Mouse (Mus musculus): Measurements from ENCODE around the gene Ciart.
"Not testable (repeated sequence)": the region's sequence is repeated elsewhere in the genome, so short reads cannot be mapped to it uniquely, and the experiment has no call there.

The Ciart gene

DNA sequence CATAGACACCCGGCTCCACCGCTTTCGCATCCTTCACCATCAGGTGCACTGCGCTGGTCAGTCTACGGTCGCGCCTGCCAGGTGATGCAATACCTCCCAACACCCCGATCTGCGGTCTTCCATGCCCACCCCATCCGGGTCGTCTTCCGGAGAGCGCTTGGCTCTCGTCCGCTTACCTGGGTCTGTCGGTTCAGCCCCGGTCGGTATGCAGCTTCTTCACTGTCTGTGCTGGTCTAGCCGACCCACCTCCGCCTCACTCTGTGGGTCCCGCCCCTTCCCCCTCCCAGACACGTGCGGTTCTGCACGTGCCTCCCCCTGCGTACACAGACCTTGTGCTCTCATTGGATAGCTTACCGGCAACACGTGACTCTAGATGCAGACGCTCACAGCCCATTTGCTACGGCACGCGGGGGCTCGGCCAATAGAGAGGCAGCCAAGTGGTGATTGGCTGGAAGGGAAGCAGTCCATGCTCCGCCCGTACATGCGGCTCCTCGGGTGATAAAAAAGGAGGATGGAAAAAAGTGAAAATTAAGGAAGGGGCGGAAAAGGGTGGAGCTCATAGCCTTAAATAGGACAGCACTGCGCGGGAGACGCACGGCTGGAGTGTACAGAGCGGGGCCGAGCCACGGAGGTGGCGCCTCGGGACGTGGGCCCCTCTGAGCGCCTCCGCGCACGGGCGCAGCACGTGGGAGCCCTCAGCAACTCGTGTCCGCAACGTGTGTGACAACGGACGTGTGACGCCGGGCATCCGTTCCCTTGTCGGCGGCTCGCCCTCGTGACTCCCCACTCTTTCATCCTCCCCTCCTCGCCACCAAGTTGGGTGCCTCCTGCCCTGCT is at the start of gene Ciart:
Gene Ciart, minus strand, starts transcription at position 273 of the 837 bp plus-strand sequence.
- peak; percentile 99 for DNase-seq

DNA sequence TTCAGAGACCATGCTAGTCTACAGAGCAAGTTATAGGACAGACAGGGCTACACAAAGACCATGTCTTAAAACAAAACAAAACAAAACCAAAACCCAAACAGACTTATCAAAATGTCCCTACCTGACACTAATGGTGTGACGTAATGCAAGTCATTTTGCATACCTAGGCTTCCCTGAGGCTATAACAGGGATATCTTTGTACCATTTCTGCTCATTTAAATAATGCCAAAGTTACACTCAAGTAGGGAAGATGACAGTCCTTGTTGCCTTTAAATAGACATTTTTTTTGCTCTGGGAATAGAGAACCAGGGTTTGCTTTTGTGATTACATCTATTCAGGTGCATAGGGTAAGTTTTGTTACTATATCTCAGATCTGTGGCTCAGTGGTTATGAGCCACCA is 49.4 kb upstream of the Ciart start:
- DNase-seq = no peak

DNA sequence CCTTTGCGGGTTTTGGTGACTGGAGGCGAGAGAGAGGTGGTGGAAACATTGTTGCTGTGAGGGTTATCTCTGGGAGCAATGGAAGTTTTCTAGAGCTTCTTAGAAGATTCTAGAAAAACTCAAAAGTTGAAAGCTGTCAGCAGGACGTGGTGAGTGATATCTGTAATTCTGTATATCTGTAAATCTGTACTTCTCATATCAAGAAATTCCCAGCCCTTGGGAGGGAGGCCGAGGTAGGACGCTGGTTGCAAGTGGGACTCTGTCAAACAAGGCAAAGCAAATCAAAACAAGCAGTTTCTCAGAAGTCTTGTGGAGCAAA is 48.4 kb upstream of the Ciart start:
- no peak for DNase-seq

DNA sequence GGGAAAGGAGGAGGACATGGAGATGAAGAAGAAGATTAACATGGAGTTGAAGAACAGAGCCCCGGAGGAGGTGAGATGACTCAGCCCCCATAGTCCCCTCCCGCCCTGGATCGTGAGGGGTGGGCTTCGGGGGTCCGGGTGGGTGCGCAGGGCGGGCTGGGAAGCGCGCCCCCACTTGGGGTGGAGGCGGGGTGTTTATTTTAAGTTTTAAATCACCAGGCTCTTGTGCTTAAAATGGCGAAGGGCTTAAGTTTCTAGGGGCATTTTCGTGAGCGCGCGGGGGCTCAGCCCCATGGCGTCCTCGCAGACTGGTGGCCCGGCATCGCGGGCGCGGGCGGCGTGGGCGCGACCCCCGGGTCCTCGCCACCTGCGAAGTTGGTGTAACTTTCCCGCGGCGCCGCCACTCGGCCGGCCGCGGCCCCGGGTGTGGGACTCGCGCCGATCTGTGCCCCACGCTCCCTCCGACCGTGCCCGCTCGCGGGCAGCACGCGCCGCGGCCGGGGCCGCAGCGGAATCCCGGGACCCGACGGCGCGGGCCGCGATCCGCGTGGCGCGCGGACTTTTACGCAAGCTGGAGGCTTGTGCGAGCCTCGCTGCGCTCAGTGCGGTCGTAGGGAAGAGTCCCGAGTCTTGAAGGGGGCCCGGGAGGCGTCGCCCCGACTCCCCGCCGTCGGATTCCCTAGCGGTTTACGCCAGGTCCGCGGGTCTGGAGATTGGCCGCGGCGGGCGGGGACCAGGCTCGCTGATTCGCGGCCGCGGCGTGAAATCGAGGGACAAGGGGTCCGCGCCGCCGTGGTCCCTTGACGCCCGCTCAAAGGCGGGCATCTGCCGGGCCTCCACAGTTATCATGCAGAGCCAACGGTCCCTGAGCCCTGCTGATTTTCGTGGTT is 47.8 kb upstream of the Ciart start:
- DNase-seq = peak; percentile 75

- peak; percentile 100 for DNase-seq
Observed at GRCm38 (mm10) chr3:95928658-95929503, 46.8 kb upstream of the Ciart start, which contains the start of gene Anp32e. Anp32e (plus strand) TSS chr3:95929246.

- no peak for DNase-seq
Observed at GRCm38 (mm10) chr3:95928261-95928657, 46.2 kb upstream of the Ciart start.

DNA sequence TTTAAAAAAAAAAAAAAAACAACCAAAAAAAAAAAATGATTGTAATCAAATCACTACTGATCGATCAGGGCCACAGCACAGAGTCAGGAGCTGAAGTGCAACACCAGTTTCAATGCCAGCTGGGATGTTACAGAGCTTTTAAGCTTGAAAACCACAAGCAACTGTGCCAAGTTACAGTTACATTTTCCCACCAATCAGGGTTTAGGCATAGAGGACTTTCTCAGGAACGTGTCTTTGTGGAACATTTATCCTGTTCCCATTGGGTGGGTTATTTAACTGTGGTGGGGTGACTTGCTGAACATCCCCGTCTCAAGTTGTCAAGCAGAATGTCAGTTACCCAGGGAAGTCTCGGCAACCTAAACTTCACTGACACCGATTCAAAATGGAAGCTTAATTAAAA is 43.0 kb upstream of the Ciart start:
- DNase-seq = no peak

DNA sequence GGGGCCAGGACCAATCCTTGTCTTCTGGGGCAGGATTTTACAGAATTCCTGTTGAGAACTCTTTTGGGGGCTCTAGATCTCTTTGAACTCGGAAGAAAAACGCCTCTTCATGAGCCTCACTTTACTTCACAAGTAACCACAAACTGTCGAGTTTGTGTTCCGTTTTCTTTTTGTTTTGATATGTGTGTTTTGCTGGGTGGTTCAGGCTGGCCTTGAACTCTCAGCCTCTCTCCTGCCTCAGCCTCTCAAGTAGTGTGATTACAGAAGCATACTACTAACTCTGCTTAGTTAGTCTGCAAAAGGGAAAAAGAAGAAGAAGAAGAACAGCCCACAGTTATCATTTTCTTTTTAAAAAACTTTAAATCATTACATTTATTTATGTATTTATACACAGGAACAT is 42.1 kb upstream of the Ciart start:
- DNase-seq = no peak

DNA sequence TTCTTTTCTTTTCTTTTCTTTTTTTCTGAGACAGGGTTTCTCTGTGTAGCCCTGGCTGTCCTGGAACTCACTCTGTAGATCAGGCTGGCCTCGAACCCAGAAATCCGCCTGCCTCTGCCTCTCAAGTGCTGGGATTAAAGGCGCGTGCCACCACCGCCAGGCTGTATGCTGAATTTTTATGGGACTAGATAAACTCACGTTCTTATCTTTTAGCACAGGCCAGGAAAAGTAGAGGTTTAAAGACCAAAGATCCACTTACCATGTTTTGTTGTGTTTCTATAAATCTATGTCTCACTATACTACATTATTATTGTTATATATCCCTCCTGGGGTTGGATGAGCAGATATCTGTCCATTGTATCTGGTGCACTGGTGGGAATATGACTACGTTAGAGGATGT is 41.4 kb upstream of the Ciart start:
- DNase-seq = not testable (repeated sequence)

- not testable (repeated sequence) for DNase-seq
Observed at GRCm38 (mm10) chr3:95920532-95920931, 38.5 kb upstream of the Ciart start.

- no peak for DNase-seq
Observed at GRCm38 (mm10) chr3:95916760-95917159, 34.7 kb upstream of the Ciart start.

GRCm38 (mm10) chr3:95914706-95915105 is 32.7 kb upstream of the Ciart start:
- no peak for DNase-seq

DNA sequence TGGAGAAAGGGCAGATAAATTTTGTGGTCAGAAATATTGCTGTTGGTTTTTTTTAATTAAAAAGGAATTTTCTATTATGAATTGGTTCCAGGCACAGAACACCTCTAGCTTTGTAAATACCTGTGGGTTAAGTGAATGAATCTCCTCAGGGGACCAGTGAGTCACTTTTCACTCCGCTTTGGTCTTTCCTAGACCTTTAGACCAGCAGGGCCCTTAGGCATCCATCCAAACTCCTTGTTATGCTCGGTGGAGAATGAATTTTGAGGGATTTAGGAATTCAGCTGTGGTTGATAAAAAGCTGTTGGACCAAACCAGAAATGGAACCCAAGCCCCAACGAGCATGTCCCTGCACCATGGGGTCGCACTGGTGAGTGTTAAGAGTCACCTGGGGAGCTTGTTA is 25.6 kb upstream of the Ciart start:
- no peak for DNase-seq

DNA sequence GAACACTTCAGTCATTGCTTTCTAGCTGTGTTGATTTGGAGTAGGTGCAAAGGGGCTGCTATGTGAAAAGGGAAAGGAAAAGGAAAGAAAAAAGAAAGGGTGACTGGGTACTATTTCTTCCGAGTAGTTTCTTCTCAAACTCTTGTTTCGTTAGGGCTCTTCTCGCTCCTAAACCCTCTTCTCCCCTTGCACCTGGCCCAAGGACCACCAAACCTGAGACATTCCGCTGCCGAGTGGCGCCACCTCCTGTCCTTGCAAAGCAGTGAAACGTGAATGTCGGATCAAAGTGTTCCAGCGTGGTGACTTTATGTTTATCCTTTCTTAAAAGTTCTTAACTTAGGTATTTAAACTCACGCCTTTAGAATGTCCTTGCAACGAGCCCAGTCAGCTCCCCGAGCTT is 24.8 kb upstream of the Ciart start:
- DNase-seq = peak; percentile 73

DNA sequence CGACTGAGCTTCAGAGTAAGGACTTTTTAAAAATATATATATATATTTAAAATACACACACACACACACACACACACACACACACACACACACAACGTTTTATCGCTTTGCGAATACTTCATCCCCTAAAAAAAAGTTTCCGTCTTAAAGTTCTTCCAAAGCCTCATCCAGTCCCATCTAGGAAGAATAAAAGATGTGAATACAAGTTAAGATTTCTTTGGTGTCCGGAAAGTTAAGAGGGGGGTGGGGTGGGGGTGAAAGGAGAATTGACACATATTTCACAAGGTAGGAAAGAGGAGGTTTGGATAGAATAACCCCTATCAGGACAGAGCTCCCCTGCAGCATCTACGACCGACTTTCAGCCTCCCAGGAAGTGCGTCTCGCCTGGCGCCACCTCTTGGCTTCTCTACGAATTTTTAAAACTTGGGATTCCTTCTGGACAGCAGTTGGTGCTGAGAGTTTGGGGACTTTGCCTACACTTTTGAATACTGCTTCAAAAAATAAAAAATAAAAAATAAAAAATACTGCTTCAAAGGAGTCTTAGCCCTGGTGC is 24.0 kb upstream of the Ciart start:
- DNase-seq = peak; percentile 75

GRCm38 (mm10) chr3:95905146-95905939 is 23.3 kb upstream of the Ciart start:
- DNase-seq = peak; percentile 86

GRCm38 (mm10) chr3:95904568-95904967 is 22.5 kb upstream of the Ciart start, which contains the start of gene Car14:
Car14 (minus strand) TSS chr3:95904691.
- peak; percentile 42 for DNase-seq

DNA sequence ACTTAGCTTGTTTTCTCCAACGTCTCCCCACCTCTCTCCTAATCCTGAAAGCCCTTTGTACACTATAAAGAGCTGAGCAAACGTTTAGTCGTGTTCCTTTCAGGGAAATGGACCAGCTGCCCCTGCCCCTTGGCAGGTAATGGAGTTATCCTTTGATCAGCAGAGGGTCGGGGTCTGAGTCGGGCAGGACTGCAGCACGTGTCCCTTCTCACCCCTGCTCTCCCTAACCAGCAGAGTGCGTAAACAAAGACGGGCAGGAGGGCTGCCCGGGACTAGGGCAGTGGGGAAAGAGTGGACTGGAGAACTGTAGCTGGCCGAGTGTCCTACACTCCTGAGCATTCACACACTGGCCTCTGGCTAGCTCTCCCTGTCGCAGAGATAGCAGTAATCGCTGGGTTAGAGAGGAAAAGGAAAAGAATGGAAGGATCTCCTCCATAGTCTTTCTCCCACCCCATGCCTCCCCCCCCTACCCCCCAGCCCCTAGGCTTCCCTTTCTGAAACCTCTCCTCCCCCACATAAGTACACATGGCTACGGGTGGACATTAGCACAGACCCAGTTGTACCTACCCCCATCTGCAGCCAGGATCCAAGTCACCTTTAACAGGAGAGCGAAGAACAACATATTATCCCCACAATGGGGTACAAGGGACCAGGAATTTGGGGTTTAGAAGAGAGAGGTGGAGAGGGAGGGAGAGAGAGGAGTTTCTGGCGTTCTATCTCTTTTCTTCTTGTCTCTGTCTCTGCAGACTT is 21.9 kb upstream of the Ciart start:
- DNase-seq = peak; percentile 40

DNA sequence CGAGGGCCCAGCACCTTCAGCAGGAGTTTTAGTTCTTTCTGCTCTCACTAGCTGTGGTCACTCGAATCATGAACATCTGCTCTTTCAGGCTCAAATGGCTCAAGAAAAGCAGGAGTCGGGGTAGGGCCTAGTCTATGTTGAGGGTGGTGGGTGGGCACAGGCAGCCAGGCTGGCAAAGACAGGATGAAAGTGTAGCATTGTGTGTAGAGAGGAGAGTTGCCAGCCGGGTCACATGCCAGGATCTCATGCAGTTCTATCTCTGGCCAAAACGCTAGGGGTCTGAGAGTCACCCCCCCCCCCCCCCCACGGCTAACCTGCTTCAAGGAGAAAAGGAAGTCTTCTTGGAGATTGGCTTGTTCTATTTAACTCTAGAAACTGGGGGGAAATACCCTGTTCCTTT is 20.6 kb upstream of the Ciart start:
- DNase-seq = no peak

GRCm38 (mm10) chr3:95902373-95902625 is 20.2 kb upstream of the Ciart start:
- no peak for DNase-seq

All from retina, postnatal 1 day (tissue).